Mouse (Mus musculus) erythroblast, embryonic 14.5 days (primary cell): ENCODE results near the gene Pkig. TPM values are rescaled to one million over a fixed set of nuclear protein-coding genes. Genes with fewer than 3 reads are reported as not detected.

Source experiments
- H3K27me3 ChIP-seq: 2 replicates; pipeline ENCODE4 v1.6.1; 2012; ENCODE audit warnings: inconsistent platforms; ENCODE audit not compliant: control insufficient read depth
- H3K36me3 ChIP-seq: 2 replicates; pipeline ENCODE4 v1.6.1; 2012; ENCODE audit warnings: mild to moderate bottlenecking, inconsistent platforms; ENCODE audit not compliant: control insufficient read depth
- H3K4me1 ChIP-seq: 2 replicates; pipeline ENCODE4 v1.6.1; 2012; ENCODE audit warnings: inconsistent platforms; ENCODE audit not compliant: control insufficient read depth
- H3K4me3 ChIP-seq: replicated peaks from 2 replicates; pipeline ENCODE3; 2012; ENCODE audit warnings: moderate library complexity, mild to moderate bottlenecking, inconsistent platforms
- H3K9me3 ChIP-seq: 2 replicates; pipeline ENCODE4 v1.6.1; 2012; ENCODE audit warnings: low read length, inconsistent platforms, mixed read lengths; ENCODE audit not compliant: control insufficient read depth
- GATA1 ChIP-seq: IDR thresholded peaks from 2 replicates; pipeline ENCODE4 v1.6.1; 2012; ENCODE audit warnings: low read length, inconsistent platforms, mixed read lengths
- TAL1 ChIP-seq: IDR thresholded peaks from 3 replicates; pipeline ENCODE4 v1.6.1; 2012; ENCODE audit warnings: low read length, inconsistent platforms, mixed read lengths
- polyA plus RNA-seq: library from polyadenylated mRNA; stranded (reverse); fragments of >175 nt; gene quantifications from 2 replicates; pipeline ENCODE4 v1.2.3, GENCODE M21; 2012

Gene Pkig
- polyA plus RNA-seq, 1 experiment = 157 TPM

DNA sequence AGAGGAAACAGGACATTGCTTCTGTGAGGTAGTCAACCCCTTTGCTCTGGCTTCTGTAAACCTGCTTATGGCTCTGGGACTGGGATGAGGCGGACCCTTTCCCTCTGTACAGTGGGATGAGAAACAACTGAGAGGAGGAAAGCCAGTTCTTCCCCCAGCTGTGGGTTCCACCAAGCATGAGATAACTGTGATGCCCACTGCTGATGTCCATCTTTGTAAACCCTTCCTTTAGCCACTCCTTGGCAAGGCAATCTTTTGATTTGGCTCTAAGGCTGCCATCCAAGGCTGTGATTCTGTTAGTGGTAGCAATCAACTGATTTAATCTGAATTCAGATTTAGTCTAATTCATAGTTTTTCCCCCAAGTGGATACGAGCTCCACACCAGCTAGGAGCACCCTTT lies 700 bp upstream of the Pkig start:
- Histone ChIP-seq H3K4me1 (peaks cover 43% of the 10 kb centered on the region), H3K9me3 (no peaks in the 10 kb centered on the region), H3K36me3 (peaks cover 25% of the 10 kb centered on the region), H3K27me3 (no peaks in the 10 kb centered on the region), H3K4me3 (peak overlapping the region; percentile 93)
- TF ChIP-seq GATA1 (no peak), TAL1 (no peak)

GRCm38 (mm10) chr2:163658941-163659340 lies 755 bp downstream of the Pkig start:
- Histone ChIP-seq H3K4me3 (peak overlapping the region; percentile 93), H3K4me1 (peaks cover 44% of the 10 kb centered on the region), H3K27me3 (no peaks in the 10 kb centered on the region), H3K36me3 (peaks cover 34% of the 10 kb centered on the region), H3K9me3 (no peaks in the 10 kb centered on the region)
- TF ChIP-seq TAL1 (no peak), GATA1 (no peak)

DNA sequence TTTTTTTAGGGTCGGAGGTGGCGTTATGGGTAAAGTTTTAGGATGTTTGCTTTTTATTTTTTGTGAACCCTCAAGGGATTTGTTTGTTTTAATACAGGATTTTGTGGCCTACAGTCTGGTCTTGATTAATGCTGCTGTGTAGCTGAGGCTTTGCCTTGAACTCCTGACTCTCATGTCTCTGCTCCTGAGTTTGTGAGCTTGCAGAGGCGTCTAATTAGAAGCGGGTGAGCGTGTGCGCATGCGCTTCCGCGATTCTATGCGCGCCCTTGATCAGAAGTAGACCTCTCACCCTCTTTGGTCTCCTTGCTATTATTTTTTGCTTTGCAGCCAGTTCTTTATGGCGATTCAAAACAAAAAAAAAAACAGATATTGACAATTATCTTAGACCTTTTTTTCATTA lies 1.2 kb downstream of the Pkig start:
- Histone ChIP-seq H3K36me3 (peaks cover 39% of the 10 kb centered on the region), H3K9me3 (no peaks in the 10 kb centered on the region), H3K4me3 (peak overlapping the region; percentile 93), H3K4me1 (peaks cover 46% of the 10 kb centered on the region), H3K27me3 (no peaks in the 10 kb centered on the region)
- TF ChIP-seq GATA1 = no peak
- TF ChIP-seq TAL1 = no peak

DNA sequence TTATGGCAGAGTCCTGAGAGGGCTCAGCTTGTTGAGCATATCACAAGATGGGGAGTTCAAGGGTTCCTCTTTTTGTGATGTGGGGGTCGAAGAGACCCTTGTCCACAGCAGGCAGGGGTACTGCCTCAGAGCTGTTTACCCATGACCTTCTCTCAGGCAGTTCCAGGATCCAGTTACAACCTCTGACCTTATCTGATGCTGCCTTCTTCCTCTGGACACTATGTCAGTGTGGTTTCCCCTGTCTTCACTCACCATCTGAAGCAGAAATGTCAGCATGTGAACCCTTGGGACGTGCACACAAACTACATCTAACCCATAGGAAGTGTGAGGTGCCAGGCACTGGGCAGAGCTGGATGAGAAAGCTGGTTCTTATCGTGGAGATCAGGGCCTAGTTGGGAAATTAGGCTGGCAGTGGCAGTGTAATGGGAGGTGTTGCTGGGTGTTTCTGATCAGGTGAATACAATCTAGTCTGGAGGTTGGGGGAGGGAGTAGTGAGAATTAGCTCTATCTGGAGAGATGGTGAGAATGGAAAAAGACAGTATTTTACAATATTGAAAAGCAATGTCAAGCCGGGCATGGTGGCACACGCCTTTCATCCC lies 2.0 kb downstream of the Pkig start:
- TF ChIP-seq GATA1 (peak; percentile 73; the same call in 1 of the 2 replicates), TAL1 (no peak)
- no peaks in the 10 kb centered on the region for H3K9me3 ChIP-seq
- peaks cover 47% of the 10 kb centered on the region for H3K4me1 ChIP-seq
- H3K27me3 ChIP-seq = no peaks in the 10 kb centered on the region
- H3K4me3 ChIP-seq = peak overlapping the region; percentile 93
- H3K36me3 ChIP-seq = peaks cover 42% of the 10 kb centered on the region

GRCm38 (mm10) chr2:163661371-163661850 lies 3.2 kb downstream of the Pkig start:
- H3K27me3 ChIP-seq = no peaks in the 10 kb centered on the region
- no peak for TF ChIP-seq GATA1
- TF ChIP-seq TAL1 = no peak
- H3K9me3 ChIP-seq = no peaks in the 10 kb centered on the region
- H3K4me1 ChIP-seq = peaks cover 54% of the 10 kb centered on the region
- H3K36me3 ChIP-seq = peaks cover 52% of the 10 kb centered on the region
- H3K4me3 ChIP-seq = no peak overlapping the region

- no peak for TF ChIP-seq TAL1
- TF ChIP-seq GATA1 = no peak
- Histone ChIP-seq H3K4me1 (peaks cover 57% of the 10 kb centered on the region), H3K36me3 (peaks cover 56% of the 10 kb centered on the region), H3K27me3 (no peaks in the 10 kb centered on the region), H3K9me3 (no peaks in the 10 kb centered on the region), H3K4me3 (no peak overlapping the region)
Measured at GRCm38 (mm10) chr2:163662076-163662475, 3.9 kb downstream of the Pkig start.

DNA sequence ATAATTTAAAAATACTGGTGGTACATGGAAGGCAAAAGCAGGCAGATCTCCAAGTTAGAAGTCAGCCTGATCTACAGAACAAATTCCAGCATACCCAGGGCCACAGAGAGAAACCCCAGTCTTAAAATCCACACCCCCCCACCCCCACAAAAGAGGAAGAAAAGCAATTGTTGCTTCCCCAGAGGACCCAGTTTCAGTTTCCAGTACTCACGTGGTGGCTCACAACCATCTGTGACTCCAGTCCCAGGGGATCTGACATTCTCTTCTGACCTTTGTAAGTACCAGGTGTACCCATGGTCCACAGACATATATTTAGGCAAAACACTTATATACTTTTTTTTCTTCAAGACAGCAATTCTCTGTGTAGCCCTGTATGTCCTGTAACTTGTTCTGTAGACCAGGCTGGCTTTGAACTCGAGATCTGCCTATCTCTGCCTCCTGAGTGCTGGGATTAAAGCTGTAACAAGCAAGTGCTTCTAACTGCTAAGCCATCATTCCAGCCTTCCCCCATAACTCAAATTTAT lies 4.6 kb downstream of the Pkig start:
- TF ChIP-seq TAL1 (no peak), GATA1 (no peak)
- H3K9me3 ChIP-seq = no peaks in the 10 kb centered on the region
- no peak overlapping the region for H3K4me3 ChIP-seq
- no peaks in the 10 kb centered on the region for H3K27me3 ChIP-seq
- peaks cover 57% of the 10 kb centered on the region for H3K36me3 ChIP-seq
- peaks cover 56% of the 10 kb centered on the region for H3K4me1 ChIP-seq

DNA sequence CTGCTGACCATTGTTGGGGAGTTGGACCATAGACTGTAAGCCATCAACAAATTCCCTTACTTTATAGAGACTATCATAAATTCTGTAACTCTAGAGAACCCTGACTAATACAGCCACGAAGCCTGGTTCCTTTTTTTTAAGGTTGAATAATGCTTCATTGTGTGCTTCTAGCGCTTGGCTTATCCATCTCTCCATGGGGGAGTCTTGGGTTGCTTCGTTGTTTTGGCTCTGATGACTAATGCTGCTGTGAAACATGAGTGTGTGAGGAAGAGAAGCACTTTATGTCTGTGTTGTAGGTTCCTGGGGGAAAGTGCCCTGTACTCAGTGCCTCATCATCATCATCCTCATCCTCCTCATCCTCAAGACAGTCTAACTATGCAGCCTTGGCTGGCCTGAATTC lies 5.7 kb downstream of the Pkig start:
- peaks cover 60% of the 10 kb centered on the region for H3K36me3 ChIP-seq
- H3K4me3 ChIP-seq = no peak overlapping the region
- no peaks in the 10 kb centered on the region for H3K9me3 ChIP-seq
- TF ChIP-seq TAL1 (no peak), GATA1 (no peak)
- peaks cover 58% of the 10 kb centered on the region for H3K4me1 ChIP-seq
- H3K27me3 ChIP-seq = no peaks in the 10 kb centered on the region

GRCm38 (mm10) chr2:163667045-163667444 lies 8.9 kb downstream of the Pkig start:
- TF ChIP-seq TAL1 (no peak), GATA1 (no peak)
- Histone ChIP-seq H3K9me3 (no peaks in the 10 kb centered on the region), H3K36me3 (peaks cover 48% of the 10 kb centered on the region), H3K4me3 (no peak overlapping the region), H3K27me3 (no peaks in the 10 kb centered on the region), H3K4me1 (peaks cover 33% of the 10 kb centered on the region)
